Mouse (Mus musculus) myocyte (in vitro differentiated cells): ENCODE measurements at regions not wholly inside any gene's neighbourhood (a gene's known extent, or its start where the extent isn't known, plus 50 kb on each side); places are given as distances from the start of the nearest gene placed in this dataset.

Experiments
- E2F4 ChIP-seq: IDR thresholded peaks from one replicate; pipeline ENCODE4 v1.6.1; 2011; ENCODE audit warnings: mild to moderate bottlenecking, control low read depth, moderate library complexity; ENCODE audit not compliant: insufficient read depth
- POLR2A ChIP-seq: IDR thresholded peaks from one replicate; pipeline ENCODE4 v1.6.1; 2011; ENCODE audit warnings: low read depth, mild to moderate bottlenecking, control low read depth, moderate library complexity; ENCODE audit not compliant: insufficient read length
- POLR2AphosphoS2 ChIP-seq: IDR thresholded peaks from one replicate; pipeline ENCODE4 v1.6.1; 2011; ENCODE audit warnings: low read depth, control low read depth; ENCODE audit not compliant: insufficient read length
- TCF12 ChIP-seq: IDR thresholded peaks from one replicate; pipeline ENCODE4 v1.6.1; 2011; ENCODE audit warnings: mild to moderate bottlenecking, control low read depth; ENCODE audit not compliant: poor library complexity, insufficient read depth, severe bottlenecking
- TCF3 ChIP-seq: IDR thresholded peaks from one replicate; pipeline ENCODE4 v1.6.1; 2011; ENCODE audit warnings: low read depth, control low read depth; ENCODE audit not compliant: insufficient read length
- USF1 ChIP-seq: IDR thresholded peaks from one replicate; pipeline ENCODE4 v1.6.1; 2011; ENCODE audit warnings: low read depth, mild to moderate bottlenecking, control low read depth, moderate library complexity

GRCm38 (mm10) chr13:47471543-47472213 is 349.2 kb downstream of the Rnf144b start:
- TF ChIP-seq TCF12 (no peak), POLR2A (no peak), USF1 (no peak), TCF3 (no peak), POLR2AphosphoS2 (no peak), E2F4 (no peak)
